Mouse (Mus musculus): Measurements from ENCODE around the gene Zfp869.
"Not testable (repeated sequence)": the region's sequence is repeated elsewhere in the genome, so short reads cannot be mapped to it uniquely, and the experiment has no call there.

Zfp869 gene

GRCm38 (mm10) chr8:69710624-69711023, at the start of gene Zfp869:
Zfp869 (minus strand) TSS chr8:69710724.
- DNase-seq, result not testable (repeated sequence)

DNA sequence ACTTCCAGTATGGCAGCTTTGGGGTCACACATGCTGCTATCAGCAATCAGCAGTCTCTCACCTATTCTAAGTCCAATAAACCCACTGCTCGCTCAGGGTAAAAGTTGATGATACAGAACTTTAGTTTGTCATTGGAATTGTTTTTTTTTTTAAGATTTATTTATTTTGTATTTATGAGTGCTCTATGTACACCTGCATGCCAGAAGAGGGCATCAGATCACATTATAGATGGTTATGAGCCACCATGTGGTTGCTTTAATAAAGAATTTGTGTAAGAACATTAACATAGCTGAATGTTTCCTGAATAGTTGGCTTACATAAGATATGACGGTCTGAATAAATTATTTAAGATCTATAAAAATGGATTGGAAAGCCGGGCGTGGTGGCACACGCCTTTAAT, 47.8 kb upstream of the Zfp869 start:
- no peak for DNase-seq

DNA sequence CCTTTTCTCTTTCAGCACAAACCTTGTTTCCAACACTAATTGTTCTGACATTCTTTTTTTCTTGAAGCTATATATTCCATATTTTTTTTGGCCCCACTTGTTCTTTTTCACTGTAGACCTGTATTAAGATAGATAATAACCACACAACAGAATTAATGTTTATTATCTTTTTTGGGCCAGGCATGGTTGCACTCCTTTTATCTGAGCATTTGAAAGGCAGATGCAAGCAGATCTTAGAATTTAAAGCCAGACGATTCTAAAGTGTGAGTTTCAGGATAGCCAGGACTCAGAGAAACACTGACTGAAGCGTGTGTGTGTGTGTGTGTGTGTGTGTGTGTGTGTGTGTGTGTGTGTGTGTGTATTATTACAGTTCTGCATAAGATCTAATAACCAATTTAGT, 41.9 kb upstream of the Zfp869 start:
- DNase-seq, result no peak

DNA sequence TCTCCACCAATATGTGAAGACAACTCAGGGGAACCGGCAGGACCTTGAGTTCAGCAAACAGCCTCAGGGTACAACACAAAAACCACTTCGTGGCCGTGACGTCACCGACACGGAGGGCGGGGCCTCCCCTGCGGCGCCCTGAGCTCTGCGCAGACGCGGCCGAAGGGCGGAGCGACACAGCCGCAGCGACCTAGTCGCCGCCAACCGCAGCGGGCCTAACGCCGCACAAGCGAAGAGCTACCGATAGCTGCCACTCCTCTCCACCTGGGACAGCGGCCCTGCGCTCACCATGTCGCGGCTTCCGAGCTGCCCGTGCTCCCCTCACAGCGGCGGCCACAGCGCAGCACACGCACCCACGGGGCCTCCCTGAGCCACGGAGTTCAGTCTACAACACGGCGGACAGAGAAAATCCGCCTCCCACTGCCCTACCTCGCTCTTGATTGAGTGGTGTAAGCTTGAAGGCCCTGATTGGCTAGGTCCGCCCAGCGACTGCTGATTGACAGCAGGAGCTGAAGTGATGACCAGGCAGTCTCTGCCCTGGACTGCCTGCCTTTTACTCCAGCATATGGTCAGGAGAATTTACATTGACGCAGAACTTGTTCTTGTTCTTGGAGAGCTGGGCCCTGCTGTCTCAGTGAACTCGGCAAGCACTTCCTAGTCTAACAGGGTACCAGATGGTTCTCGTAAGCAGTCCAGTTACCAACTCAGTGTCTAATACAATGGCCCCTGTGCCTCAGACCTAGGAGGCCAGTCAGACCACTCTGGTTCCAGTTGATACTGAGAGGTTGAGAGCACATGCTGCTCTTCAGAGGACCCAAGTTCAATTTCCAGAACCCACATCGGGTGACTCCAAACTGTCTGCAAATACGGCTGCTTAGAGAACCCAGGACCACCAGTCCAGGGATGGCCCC, 39.3 kb upstream of the Zfp869 start, which contains the start of gene Zfp963:
TSS of gene Zfp963 (minus strand) at position 427 of the 911 bp plus-strand sequence.
- DNase-seq, result peak; percentile 97

DNA sequence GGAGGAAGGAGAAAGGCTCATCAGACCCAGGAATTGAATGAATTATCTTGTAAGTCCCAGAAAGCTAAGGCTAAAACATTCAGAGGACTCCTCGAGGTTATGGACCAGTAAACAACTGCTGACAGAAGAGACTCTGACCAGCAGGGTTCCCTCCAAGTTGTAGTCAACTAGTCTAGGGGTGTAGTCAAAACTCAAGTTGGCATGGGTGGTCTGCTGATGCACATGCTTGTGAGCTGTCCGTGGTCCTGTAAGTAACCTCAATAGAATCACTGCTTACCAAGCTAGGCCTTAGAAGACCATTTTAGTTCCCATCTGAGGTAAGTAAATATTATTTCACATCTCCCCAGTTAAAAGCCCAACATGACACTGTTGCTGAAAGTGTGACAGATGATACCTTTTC, 30.7 kb upstream of the Zfp869 start:
- no peak for DNase-seq

- no peak for DNase-seq
Measured at GRCm38 (mm10) chr8:69740763-69741162, 30.2 kb upstream of the Zfp869 start.

GRCm38 (mm10) chr8:69735495-69735894, 25.0 kb upstream of the Zfp869 start:
- no peak for DNase-seq

GRCm38 (mm10) chr8:69717232-69717580, 6.7 kb upstream of the Zfp869 start:
- DNase-seq, result no peak

- peak; percentile 96 for DNase-seq
Measured at GRCm38 (mm10) chr8:69716403-69717231, 6.1 kb upstream of the Zfp869 start.

DNA sequence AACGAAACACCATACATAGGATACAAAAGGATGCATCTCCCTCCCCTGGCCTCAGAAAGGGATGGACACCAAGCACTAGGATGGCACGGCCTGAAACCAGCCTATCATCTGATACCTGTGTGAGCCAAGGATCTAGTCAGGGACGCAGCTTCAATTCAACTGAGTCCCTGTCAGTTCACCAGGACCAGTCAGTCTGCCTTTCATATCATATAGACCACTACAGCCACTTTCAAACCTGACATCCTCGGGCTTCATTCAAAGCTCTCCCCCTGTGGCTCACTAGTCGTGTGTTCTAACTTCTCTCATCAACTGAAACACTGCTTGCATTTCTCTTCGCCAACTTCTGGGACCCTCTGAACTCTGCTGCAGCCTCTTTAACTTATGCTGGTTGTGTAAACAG, 4.8 kb upstream of the Zfp869 start:
- DNase-seq, result no peak

DNA sequence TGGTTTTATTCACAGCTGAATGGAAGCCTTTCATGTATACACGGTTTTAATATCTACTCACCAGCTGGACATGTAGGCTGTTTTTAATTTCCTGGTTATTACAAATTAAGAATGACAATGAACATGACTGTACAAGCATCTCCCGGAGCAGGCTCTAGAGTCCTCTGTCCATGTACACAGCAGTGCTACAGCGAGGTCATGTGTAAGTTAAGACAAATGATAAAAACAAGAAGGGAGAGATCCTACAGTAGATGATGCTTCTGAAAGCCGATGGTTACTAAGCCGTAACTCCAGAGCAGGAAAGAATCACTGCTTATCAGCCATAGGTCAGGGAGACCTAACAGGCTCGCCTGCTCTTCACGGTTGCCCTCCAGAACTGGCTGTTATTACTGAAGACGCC, 3.0 kb upstream of the Zfp869 start:
- DNase-seq, result no peak

DNA sequence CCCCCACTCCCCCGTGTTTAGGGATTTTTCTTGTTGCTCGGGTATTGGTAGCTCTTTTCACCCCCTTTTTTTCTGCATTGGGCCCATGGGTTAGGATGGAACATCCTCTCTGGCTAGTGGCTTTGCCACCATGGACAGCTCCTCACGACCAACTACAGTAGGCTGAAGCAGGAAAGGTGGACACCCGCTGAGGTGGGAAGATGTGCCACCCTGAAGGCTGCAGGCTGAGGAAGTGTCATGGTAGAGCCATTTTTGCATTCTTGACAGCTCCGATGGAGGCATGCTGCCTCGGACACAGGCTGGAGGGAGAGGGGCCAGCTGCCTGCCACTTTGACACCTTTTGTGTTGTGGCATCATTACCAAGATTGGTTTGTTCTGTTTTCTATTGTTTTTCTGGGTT, 8.7 kb downstream of the Zfp869 start:
- DNase-seq, result no peak

GRCm38 (mm10) chr8:69665051-69665450, 45.5 kb downstream of the Zfp869 start:
- not testable (repeated sequence) for DNase-seq

DNA sequence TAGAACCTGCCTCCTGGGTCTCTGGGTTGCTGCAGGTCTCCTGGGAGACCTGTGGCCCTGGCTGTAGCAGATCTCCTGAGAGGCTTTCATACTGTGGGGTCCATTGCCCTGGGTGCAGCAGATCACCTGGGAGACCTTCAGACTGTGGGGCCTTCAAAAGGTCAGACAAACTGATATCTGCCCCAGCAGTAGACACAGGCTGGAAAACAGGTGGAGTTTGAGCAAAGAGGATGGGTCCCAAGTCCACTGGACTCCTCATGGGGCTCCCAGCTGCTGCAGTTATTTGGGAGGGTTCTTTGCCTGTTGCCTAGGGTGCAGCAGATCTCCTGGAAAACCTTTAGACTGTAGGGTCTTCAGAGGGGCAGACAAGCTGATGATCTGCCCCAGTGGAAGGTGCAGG, 49.2 kb downstream of the Zfp869 start:
- DNase-seq, result no peak

Measured in lung, postnatal 14 days (tissue).